Mouse (Mus musculus) cerebellum, postnatal 25 days (tissue): ENCODE measurements around the gene Notch2.
"Not testable (repeated sequence)": the region's sequence is repeated elsewhere in the genome, so short reads cannot be mapped to it uniquely, and the experiment has no call there.

ENCODE experiments used
- DNase-seq, 2 experiments: peaks; one replicate each; pipeline ENCODE4 v3.0.0; 2021; ENCODE audit warnings: mixed read lengths in 2 of 2

Notch2 gene

GRCm38 (mm10) chr3:98106590-98107313 lies 93.4 kb downstream of the Notch2 start:
- peak; percentile 33 to 40 for DNase-seq

- DNase-seq = no peak
Observed at GRCm38 (mm10) chr3:98108416-98108815, 95.1 kb downstream of the Notch2 start.

GRCm38 (mm10) chr3:98108866-98109265 lies 95.5 kb downstream of the Notch2 start:
- no peak for DNase-seq

- no peak for DNase-seq
Observed at GRCm38 (mm10) chr3:98110610-98111009, 97.3 kb downstream of the Notch2 start.

DNA sequence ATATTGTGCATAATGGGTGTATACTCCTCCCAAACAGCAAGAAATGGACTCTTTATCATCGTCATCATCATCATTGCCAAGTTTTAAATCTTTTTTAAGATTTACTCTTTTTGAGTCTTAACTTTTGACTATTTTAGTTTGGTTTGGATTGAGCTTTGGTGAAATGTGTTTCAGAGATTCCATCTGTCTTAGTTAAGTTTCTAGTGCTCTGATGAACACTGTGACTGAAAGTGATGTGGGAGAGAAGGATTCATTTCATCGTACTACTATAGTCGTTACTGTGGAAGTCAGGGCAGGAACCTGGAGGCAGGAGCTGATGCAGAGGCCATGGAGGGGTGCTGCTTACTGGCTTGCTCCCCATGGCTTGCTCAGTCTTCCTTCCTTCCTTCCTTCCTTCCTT lies 104.9 kb downstream of the Notch2 start:
- no peak for DNase-seq

DNA sequence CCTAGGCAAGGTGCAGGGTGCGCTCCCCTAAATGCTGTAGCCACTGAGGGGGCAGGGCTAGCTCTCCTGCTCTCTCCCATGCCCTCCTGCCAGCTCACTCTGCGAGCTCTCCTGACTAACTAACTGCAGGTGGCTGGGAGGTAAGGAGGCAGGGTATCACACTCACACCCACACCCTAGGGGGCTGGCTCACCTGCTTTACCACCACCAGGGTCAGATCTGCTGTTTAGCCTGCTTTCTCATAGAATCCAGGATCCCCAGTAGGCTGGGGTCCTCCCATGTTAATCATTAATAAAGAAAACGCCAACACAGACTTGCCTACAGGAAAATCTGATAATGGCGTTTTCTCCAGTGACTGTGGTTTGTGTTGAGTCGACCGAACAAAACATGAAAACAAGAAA lies 106.0 kb downstream of the Notch2 start:
- no peak for DNase-seq

DNA sequence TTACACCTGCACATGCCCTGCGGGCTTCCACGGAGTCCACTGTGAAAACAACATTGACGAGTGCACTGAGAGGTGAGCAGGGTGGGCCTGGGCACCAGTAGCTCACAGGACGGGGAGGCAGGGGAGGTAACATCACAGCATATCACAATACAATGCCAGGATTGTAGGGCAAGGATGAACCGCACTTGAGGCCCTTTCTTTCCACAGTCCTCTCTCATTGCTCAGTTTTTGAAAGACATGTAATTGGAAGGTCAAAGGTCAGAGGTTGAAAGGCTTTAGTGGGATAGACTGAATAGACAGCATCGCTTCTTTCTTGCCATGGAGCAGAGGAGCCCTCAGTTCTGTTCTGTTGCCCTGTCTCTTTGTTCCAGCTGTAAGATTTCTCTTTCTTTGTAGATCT lies 107.6 kb downstream of the Notch2 start:
- no peak for DNase-seq

DNA sequence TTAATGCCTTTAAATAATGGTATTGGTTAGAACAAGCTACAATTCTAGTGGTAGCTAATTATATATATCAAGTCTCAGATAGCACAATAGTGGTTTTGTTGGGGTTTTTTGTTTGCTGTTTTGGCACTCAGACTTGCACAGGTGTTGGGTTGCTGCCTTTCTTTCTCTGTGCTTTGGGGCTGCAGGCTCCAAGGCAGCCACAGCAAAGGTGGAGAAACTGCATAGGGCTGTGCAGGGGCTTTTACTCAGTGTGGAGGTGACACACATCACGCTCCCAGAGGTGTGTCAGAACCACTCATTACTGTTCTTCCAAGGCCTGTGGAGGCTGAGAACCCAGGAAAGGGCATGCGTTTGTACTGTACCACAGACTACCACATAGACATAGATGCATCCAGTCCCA lies 114.4 kb downstream of the Notch2 start:
- no peak for DNase-seq

GRCm38 (mm10) chr3:98128716-98129115 lies 115.4 kb downstream of the Notch2 start:
- DNase-seq = no peak

GRCm38 (mm10) chr3:98132140-98132539 lies 118.8 kb downstream of the Notch2 start:
- DNase-seq = not testable (repeated sequence)

DNA sequence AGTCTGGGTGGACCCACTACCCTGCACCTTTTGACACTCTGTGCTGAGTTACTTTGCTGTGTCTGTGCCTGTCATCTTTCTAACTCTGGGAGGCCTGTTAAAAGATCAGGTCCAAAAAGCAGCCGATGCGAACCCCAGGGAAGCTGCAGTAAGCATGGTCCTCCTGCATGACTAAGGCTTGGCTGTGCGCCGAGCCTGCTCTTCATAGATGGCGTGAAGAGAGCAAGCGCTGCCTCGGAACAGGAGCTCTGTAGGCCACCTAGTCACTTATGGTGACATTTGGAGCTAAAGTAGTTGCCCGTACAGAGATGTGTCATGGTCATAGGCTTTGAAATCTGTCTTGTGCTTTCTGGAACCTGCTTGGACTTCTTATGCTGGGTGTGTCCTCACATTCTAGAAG lies 119.3 kb downstream of the Notch2 start:
- DNase-seq = peak; percentile 34 to 63

- no peak for DNase-seq
Observed at GRCm38 (mm10) chr3:98141456-98141855, 128.1 kb downstream of the Notch2 start.

GRCm38 (mm10) chr3:98142862-98143261 lies 129.5 kb downstream of the Notch2 start:
- no peak for DNase-seq

- no peak for DNase-seq
Observed at GRCm38 (mm10) chr3:98145204-98145603, 131.9 kb downstream of the Notch2 start.

DNA sequence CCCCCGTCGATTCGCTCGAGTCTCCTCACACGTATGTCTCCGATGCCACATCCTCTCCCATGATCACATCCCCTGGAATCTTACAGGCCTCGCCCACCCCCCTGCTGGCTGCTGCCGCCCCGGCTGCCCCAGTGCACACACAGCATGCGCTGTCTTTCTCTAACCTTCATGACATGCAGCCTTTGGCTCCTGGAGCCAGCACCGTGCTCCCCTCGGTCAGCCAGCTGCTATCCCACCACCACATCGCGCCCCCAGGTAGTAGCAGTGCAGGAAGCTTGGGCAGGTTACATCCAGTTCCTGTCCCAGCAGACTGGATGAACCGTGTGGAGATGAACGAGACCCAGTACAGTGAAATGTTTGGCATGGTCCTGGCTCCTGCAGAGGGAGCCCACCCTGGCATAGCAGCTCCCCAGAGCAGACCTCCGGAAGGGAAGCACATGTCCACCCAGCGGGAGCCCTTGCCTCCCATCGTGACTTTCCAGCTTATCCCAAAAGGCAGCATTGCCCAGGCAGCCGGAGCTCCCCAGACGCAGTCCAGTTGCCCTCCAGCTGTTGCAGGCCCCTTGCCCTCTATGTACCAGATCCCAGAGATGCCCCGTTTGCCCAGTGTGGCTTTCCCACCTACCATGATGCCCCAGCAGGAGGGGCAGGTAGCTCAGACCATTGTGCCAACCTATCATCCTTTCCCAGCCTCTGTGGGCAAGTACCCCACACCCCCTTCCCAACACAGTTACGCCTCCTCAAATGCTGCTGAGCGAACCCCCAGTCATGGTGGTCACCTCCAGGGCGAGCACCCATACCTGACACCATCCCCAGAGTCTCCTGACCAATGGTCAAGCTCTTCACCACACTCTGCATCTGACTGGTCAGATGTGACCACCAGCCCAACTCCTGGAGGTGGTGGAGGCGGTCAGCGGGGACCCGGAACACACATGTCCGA lies 133.4 kb downstream of the Notch2 start:
- DNase-seq = no peak

DNA sequence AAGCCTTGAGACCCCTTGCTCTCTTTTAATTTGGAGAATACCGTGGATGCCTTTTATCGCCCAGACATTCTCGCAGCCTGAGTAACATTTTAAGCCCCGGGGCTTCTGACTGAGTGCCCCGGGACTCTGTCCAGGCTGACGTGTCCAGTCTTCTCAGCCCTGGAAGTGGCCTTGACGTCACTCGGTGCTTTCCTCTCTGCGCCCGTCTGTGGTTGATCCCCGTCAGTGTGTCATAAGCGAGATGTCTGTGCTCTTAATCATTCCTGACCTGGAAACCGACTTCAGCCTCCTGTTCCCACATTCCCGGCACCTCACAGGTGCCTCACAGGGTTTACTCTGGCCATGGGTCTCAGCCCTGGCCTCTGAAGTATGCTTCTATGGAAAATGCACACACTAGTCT lies 134.4 kb downstream of the Notch2 start:
- DNase-seq = no peak

GRCm38 (mm10) chr3:98149881-98150280 lies 136.6 kb downstream of the Notch2 start:
- DNase-seq = no peak

DNA sequence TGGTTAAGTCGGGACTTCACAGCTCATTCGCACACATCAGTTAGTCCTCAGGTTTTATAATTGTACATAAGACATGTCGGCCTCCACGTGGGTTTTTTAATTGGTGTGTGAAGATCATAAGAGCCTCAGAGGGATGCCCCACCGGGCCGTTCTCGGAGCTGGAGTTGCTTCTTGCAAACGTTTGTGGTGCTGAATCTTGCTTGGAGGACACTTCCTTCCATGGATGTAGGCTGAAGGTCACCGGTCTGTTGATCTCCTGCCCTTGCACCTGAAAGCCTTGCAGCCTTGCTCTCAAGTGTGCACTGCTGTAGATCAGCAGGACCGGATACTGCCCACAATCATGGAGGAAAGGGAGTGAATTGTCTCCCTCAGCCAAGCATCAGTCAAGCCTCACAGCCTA lies 137.7 kb downstream of the Notch2 start:
- DNase-seq = no peak

- DNase-seq = no peak
Observed at GRCm38 (mm10) chr3:98153460-98153859, 140.1 kb downstream of the Notch2 start.

DNA sequence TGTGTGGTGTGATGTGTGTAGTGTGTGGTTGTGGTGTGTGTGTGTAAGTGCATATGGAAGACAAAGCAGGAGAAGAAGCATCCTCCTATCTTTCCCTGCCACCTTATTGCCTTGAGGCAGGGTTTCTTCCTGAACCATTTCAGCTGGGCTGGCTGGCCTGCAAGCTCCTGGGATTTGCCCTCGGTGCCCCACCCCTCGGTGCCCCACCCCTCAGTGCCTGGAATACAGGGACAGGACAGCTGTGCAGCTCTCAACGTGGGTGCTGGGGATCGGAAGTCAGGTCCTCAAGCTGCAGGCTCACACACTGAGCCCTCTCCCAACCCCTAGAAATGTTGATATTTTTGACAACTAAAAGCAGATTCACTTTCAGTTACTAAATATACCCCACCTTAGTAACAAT lies 142.8 kb downstream of the Notch2 start:
- no peak for DNase-seq

DNA sequence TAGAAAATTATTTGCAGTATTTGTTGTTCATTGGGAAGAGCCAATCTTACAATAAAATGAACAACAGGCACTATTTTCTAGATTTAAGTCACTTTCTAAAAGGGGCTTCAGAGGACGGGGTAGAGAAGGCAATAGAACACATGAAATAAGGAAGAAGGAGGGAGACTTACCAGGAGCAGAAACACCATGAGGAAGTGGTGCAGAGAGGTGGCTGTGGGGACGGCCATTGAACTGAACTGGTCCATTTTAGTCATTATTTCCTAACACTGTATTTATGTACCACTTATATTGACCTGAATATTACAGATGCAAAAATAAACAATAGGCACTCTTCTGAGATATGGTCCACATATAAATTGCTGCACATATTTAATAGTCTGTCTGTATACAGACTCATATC lies 143.7 kb downstream of the Notch2 start:
- DNase-seq = no peak

GRCm38 (mm10) chr3:98157585-98157984 lies 144.3 kb downstream of the Notch2 start:
- DNase-seq = no peak

- DNase-seq = no peak
Observed at GRCm38 (mm10) chr3:98158646-98159045, 145.3 kb downstream of the Notch2 start.

GRCm38 (mm10) chr3:98159289-98159688 lies 146.0 kb downstream of the Notch2 start:
- no peak for DNase-seq
